In genomic region chr10:106858106-106858505, GRCm38 (mm10) we compare ENCODE assay signal across 19 mouse cellular contexts.
"Had no signal": no experiment of that assay in that cellular context is flagged by ENCODE, and none has a peak within 500 bp of the region (broad histone marks: within the 10 kb centered on the region; RNA-seq: fewer than 3 reads in every experiment).

No protein-coding gene starts in this region.

- H3K27ac ChIP-seq: kidney, postnatal 0 days; layer of hippocampus, adult 2 months; limb, embryonic 12.5 days; limb, embryonic 15.5 days; liver, embryonic 14.5 days; macrophage; midbrain, embryonic 12.5 days; midbrain, embryonic 15.5 days; neural tube, embryonic 12.5 days; neural tube, embryonic 15.5 days; stomach, embryonic 15.5 days had no signal

- DNase-seq: kidney, postnatal 25 days; layer of hippocampus, adult 9-11 months; liver, postnatal 0 days; lung, embryonic 14.5 days; right cerebral cortex, adult 18-20 months; right cerebral cortex, postnatal 14 days; spleen, adult 18-20 months; thymus, postnatal 25 days had no signal

- H3K4me3 ChIP-seq: layer of hippocampus, adult 2 months; limb, embryonic 12.5 days; limb, embryonic 15.5 days; midbrain, embryonic 12.5 days; midbrain, embryonic 15.5 days; neural tube, embryonic 12.5 days; neural tube, embryonic 15.5 days; stomach, embryonic 15.5 days had no signal
